Mouse (Mus musculus) E14TG2a.4 (cell line): ENCODE results near the gene Ghitm.

Source experiments
- CTCF ChIP-seq: conservative IDR thresholded peaks from 2 replicates; pipeline ENCODE4 v1.5.1; 2014; ENCODE audit warnings: low read length
- NANOG ChIP-seq: IDR thresholded peaks from 2 replicates; pipeline ENCODE4 v1.6.1; 2014; ENCODE audit warnings: borderline replicate concordance, low read length, mixed read lengths
- POU5F1 ChIP-seq: IDR thresholded peaks from 2 replicates; pipeline ENCODE4 v1.6.1; 2014; ENCODE audit warnings: low read length, borderline replicate concordance

- no peak for TF ChIP-seq CTCF
- TF ChIP-seq NANOG: no peak
- TF ChIP-seq POU5F1: no peak
Observed at GRCm38 (mm10) chr14:37105846-37106245, 29.2 kb downstream of the Ghitm start.
